Mouse (Mus musculus) limb, embryonic 14.5 days (tissue): ENCODE results near the gene Trim58. TPM values are rescaled to one million over a fixed set of nuclear protein-coding genes. Genes with fewer than 3 reads are reported as not detected.

Experiments
- ATAC-seq: fragments of 200-750 bp; cut with Nextera tagmentation; 2 replicates; pipeline ENCODE4 v1.8.0; 2017; ENCODE audit warnings: low read depth, moderate number of reproducible peaks, moderate TSS enrichment; ENCODE audit not compliant: low FRiP score
- DNase-seq: peaks from one replicate; pipeline ENCODE4 v3.0.0-alpha.2; 2015; ENCODE audit warnings: low spot score
- H3K27ac ChIP-seq: fragments of 300-500 bp; sonication (generic); replicated peaks from 2 replicates; pipeline ENCODE4 v1.5.1; 2014; ENCODE audit warnings: low read depth, mild to moderate bottlenecking, low read length, moderate library complexity, mixed read lengths
- H3K27me3 ChIP-seq: fragments of 300-500 bp; sonication (generic); 2 replicates; pipeline ENCODE4 v1.6.1; 2014; ENCODE audit warnings: low read length, mixed read lengths; ENCODE audit not compliant: control insufficient read depth, insufficient read depth
- H3K36me3 ChIP-seq: fragments of 300-500 bp; sonication (generic); 2 replicates; pipeline ENCODE4 v1.6.1; 2014; ENCODE audit warnings: mild to moderate bottlenecking, low read length, moderate library complexity, mixed read lengths; ENCODE audit not compliant: control insufficient read depth, insufficient read depth
- H3K4me1 ChIP-seq: fragments of 300-500 bp; sonication (generic); 2 replicates; pipeline ENCODE4 v1.6.1; 2014; ENCODE audit warnings: antibody characterized with exemption, low read length, mixed read lengths; ENCODE audit not compliant: control insufficient read depth, insufficient read depth
- H3K4me2 ChIP-seq: fragments of 300-500 bp; sonication (generic); replicated peaks from 2 replicates; pipeline ENCODE4 v1.6.1; 2014; ENCODE audit warnings: low read depth, mild to moderate bottlenecking, low read length, moderate library complexity; ENCODE audit not compliant: severe bottlenecking
- H3K4me3 ChIP-seq: fragments of 300-500 bp; sonication (generic); replicated peaks from 2 replicates; pipeline ENCODE4 v1.5.1; 2014; ENCODE audit warnings: low read length
- H3K9ac ChIP-seq: fragments of 300-500 bp; sonication (generic); 2 replicates; pipeline ENCODE4 v1.6.1; 2014; ENCODE audit warnings: mild to moderate bottlenecking, low read depth, low read length, moderate library complexity; ENCODE audit not compliant: severe bottlenecking
- H3K9me3 ChIP-seq: fragments of 300-500 bp; sonication (generic); 2 replicates; pipeline ENCODE4 v1.6.1; 2016; ENCODE audit warnings: low read length; ENCODE audit not compliant: control insufficient read depth
- POLR2A ChIP-seq: fragments of 200-500 bp; IDR thresholded peaks from 2 replicates; pipeline ENCODE4 v1.8.0; 2012; ENCODE audit warnings: inconsistent platforms, mild to moderate bottlenecking, moderate library complexity, borderline replicate concordance; ENCODE audit not compliant: insufficient read depth, insufficient read length; ENCODE audit errors: extremely low read depth
- WGBS: fragments of 180-500 bp; shearing (Covaris S2); extraction: QIAGEN DNeasy Blood & Tissue Kit; methylation state at CpG from one replicate; pipeline ENCODE4 v1.1.7; 2014; 5-methylcytosine and 5-hydroxymethylcytosine counted together
- polyA plus RNA-seq, 2 experiments: library from polyadenylated mRNA; depleted of rRNA in 1 of 2; stranded (reverse) in 1 of 2; unstranded in 1 of 2; fragments of >200 nt; fragmentation: Nextera tagmentation in 1 of 2; extraction: Ambion mirVana in 1 of 2; gene quantifications; 2 replicates each; pipeline versions ENCODE4 v1.2.1 to v1.2.3; 2012 to 2014

Gene Trim58
- polyA plus RNA-seq, 2 experiments: 0.06 TPM; not detected in 1

DNA sequence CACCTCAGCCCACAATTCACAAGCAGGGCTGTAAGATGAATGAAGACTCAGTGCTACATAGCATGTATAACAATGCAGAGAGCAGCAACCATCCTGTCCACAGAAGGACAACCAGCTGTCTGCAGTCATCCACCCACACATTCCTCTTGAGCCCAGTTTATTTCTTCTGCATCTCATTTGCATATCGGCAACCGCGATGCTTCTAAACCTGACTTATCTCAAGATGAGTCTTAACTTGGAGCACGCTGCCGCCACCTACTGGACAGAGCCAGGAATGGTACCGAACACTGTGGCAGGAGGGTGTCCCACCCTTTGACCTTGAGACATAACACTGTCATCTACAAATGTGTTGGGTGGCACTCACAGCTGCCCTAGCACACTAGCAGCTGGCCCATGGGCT is 3.1 kb downstream of the Trim58 start:
- H3K9me3 ChIP-seq: no peaks in the 10 kb centered on the region
- no peaks in the 10 kb centered on the region for H3K36me3 ChIP-seq
- ATAC-seq (no peak), DNase-seq (no peak)
- peaks cover 10% of the 10 kb centered on the region; the same call in 1 of the 2 replicates for H3K27me3 ChIP-seq
- H3K4me1 ChIP-seq: peaks cover 8% of the 10 kb centered on the region
- H3K4me3 ChIP-seq: no peak overlapping the region
- H3K9ac ChIP-seq: no peak overlapping the region
- H3K27ac ChIP-seq: no peak overlapping the region
- no peak for TF ChIP-seq POLR2A
- H3K4me2 ChIP-seq: no peak overlapping the region
- 34% methylated on average over 6 of the region's 6 CpGs for WGBS

- no peaks in the 10 kb centered on the region for H3K27me3 ChIP-seq
- 91% methylated on average over 3 of the region's 3 CpGs for WGBS
- no peak overlapping the region for H3K4me3 ChIP-seq
- DNase-seq (no peak), ATAC-seq (no peak)
- no peaks in the 10 kb centered on the region for H3K36me3 ChIP-seq
- no peak overlapping the region for H3K9ac ChIP-seq
- no peak overlapping the region for H3K27ac ChIP-seq
- H3K9me3 ChIP-seq: no peaks in the 10 kb centered on the region
- H3K4me2 ChIP-seq: no peak overlapping the region
- no peak for TF ChIP-seq POLR2A
- no peaks in the 10 kb centered on the region for H3K4me1 ChIP-seq
Measured at GRCm38 (mm10) chr11:58655151-58655550, 14.9 kb downstream of the Trim58 start.

DNA sequence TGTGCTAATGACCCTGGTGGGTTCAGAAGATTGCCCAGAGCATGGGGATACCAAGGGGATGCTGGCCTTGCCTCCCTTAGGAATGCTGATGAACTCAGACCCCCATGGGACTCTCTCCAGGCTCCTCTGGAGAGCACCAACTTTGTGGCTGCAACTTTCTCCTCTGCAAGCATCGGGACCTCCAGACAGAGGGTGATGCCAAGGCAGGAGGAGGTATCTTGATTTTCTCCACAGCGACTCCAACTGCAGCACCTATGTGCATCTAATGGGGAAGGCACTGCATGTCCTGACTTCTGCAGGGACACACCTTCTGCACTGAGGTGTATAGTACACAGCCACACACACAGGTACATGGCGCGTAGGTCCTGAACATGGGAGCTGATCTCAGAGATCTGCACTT is 18.3 kb downstream of the Trim58 start, which contains the start of gene Olfr322:
Gene Olfr322 (plus strand): TSS at position 187 of the 400 bp plus-strand sequence.
- H3K27ac ChIP-seq: no peak within 1 kb of the TSS
- DNase-seq: no peak
- no peak within 1 kb of the TSS for H3K9ac ChIP-seq
- H3K36me3 ChIP-seq: no peaks in the 10 kb centered on the region
- no peak within 1 kb of the TSS for H3K4me3 ChIP-seq
- TF ChIP-seq POLR2A: no peak
- no peaks in the 10 kb centered on the region for H3K27me3 ChIP-seq
- no peaks in the 10 kb centered on the region for H3K4me1 ChIP-seq
- no peak within 1 kb of the TSS for H3K4me2 ChIP-seq
- WGBS: 86% methylated on average over 4 of the region's 4 CpGs
- ATAC-seq: no peak
- no peaks in the 10 kb centered on the region for H3K9me3 ChIP-seq

- no peaks in the 10 kb centered on the region for H3K36me3 ChIP-seq
- ATAC-seq: no peak
- no peaks in the 10 kb centered on the region for H3K9me3 ChIP-seq
- H3K9ac ChIP-seq: no peak overlapping the region
- no peaks in the 10 kb centered on the region for H3K27me3 ChIP-seq
- no peak overlapping the region for H3K27ac ChIP-seq
- no peaks in the 10 kb centered on the region for H3K4me1 ChIP-seq
- H3K4me3 ChIP-seq: no peak overlapping the region
- no peak overlapping the region for H3K4me2 ChIP-seq
- no peak for TF ChIP-seq POLR2A
- DNase-seq: no peak
Measured at GRCm38 (mm10) chr11:58669252-58669651, 29.0 kb downstream of the Trim58 start.

- no peak for TF ChIP-seq POLR2A
- 46% methylated on average over 4 of the region's 4 CpGs for WGBS
- ATAC-seq: no peak
- Histone ChIP-seq H3K9ac (no peak overlapping the region), H3K4me2 (no peak overlapping the region), H3K27me3 (no peaks in the 10 kb centered on the region), H3K4me3 (no peak overlapping the region), H3K9me3 (no peaks in the 10 kb centered on the region), H3K4me1 (no peaks in the 10 kb centered on the region), H3K27ac (no peak overlapping the region), H3K36me3 (no peaks in the 10 kb centered on the region)
- no peak for DNase-seq
Measured at GRCm38 (mm10) chr11:58671825-58672224, 31.6 kb downstream of the Trim58 start.

- no peak for TF ChIP-seq POLR2A
- Histone ChIP-seq H3K4me1 (no peaks in the 10 kb centered on the region), H3K4me2 (no peak within 1 kb of the TSS), H3K27me3 (no peaks in the 10 kb centered on the region), H3K9ac (no peak within 1 kb of the TSS), H3K4me3 (no peak within 1 kb of the TSS), H3K9me3 (no peaks in the 10 kb centered on the region), H3K27ac (no peak within 1 kb of the TSS), H3K36me3 (no peaks in the 10 kb centered on the region)
- no peak for ATAC-seq
- WGBS: 87% methylated on average over 1 of the region's 1 CpGs
- DNase-seq: no peak
Measured at GRCm38 (mm10) chr11:58680799-58681198, 40.5 kb downstream of the Trim58 start, which contains the start of gene Olfr320. Gene Olfr320 (plus strand): TSS chr11:58681099.
